Mouse (Mus musculus) activated CD4-positive, CD25-positive, alpha-beta regulatory T cell, adult 4 months (primary cell): ENCODE data around the gene Dnah3. TPM values are rescaled to one million over a fixed set of nuclear protein-coding genes. Genes with fewer than 3 reads are reported as not detected.
A peak's percentile ranks its signal among the peaks of the same experiment; 100 is the strongest.

Source experiments
- ATAC-seq: one replicate; pipeline ENCODE4 v1.8.0; 2017
- polyA plus RNA-seq, 2 experiments: library from polyadenylated mRNA; unstranded; fragments of 100-300 nt; shearing (Covaris generic); gene quantifications; one replicate each; pipeline ENCODE4 v1.2.1; 2017

Gene Dnah3
- polyA plus RNA-seq: under 1 TPM in 1 of 2 experiments, not detected in 1; 0.19 TPM

DNA sequence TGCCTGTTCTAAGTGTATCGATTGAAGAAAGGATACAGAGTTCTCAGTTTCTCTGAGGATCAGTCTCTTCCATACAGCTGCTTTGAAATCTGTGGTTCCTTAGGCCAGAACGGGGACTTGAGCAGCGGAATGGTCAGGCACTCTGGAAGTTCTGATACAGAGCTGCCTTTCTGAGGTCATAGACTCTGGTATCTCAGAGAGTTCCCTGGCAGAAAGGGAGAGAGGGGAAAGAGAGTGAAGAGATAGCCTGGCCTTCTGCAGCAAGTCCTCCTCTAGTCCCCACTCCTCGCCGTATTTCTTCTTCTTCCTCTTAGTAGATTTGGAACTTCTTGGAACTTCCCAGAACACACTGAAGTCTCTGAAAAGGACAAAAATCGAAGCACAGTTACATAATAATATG is at the start of gene Dnah3:
Gene Dnah3, minus strand, starts transcription at position 101 of the 400 bp plus-strand sequence.
- no peak for ATAC-seq

DNA sequence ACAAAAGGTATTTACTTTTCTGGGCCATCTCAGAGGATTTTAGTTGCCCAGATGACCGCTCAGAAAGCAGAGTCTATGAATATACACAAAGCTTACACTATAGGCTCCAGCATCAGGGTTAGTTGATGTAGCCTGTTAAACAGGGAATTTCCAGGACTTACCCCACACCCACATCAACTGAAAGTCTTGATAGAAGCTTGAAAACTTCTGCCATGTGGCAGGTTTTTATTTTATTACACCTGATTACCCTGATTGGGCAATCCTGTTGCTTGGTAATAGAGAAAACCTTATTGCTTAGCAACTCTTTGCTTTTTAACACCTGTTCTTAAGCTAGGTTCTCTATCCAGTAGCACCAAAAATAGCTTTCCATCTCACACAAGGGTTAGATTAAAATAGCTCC is 47.7 kb upstream of the Dnah3 start:
- no peak for ATAC-seq

DNA sequence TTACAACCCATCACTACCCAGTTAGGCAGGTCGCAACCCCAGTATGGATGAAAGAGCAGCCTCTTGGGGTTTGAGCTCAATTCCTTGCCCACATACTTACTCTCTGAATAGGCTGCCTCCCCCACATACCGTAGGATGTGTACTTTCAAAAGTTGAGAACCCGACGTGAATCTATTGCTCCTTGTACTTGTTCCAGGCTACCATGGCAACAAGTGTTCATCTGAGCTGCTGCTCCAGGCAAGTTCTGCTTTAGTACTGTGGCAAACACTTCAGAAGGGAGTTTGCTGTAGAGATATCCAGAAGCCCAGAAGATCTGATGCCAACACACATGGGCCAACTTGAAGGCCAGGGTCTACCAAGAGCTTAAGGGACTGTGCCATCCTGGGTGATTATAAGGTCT is 33.9 kb upstream of the Dnah3 start:
- ATAC-seq: no peak

DNA sequence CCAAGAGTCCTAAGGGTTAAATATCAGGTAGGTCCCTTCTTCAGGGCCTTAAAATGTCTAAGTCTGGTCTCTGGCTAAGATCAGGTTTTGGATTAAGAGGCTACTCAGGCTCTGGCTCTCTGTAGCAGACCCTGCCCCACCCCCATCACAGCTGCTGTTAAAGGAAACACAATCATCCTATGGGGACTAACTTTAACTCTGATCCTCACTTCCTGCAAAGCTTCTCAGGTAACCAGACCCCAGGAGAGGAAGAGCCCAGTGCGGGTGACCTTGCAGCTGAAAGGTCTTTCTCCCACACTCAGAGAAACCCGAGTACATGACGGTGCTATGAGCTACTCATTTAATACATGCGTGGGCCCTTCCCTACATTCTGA is 32.6 kb upstream of the Dnah3 start:
- ATAC-seq: no peak

DNA sequence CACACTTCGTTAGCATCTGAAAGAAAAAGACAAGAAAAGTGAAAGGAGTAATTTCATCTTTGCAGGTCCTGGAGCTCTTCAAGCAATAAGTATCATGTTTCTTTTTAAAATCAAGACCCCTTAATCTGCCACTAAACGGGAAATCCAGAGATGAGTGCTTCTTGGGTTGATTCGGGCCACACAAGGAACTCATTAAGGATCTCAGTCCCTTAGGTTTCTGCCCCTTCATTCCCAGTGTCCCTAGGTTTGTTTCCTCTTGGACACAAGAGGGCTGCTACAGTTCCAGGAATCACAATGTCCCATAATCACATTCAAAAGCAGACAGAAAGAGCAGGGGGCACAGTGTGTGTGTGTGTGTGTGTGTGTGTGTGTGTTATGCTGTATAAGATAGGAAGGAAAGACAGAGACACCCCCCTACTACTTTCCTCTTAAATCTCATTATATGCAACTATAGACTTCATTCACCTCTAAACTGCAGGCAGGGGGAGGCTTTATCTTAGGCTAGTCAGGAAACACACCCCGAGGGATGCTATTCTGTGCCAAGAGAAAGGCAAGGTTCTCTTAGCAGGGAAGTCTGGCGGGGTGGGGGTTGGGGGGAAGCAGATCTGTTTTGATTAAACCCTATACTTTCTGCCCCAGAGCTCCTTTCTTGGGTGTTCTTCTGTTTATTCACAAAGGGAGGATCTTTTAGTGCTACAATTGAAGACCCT is 32.1 kb upstream of the Dnah3 start:
- ATAC-seq: no peak

DNA sequence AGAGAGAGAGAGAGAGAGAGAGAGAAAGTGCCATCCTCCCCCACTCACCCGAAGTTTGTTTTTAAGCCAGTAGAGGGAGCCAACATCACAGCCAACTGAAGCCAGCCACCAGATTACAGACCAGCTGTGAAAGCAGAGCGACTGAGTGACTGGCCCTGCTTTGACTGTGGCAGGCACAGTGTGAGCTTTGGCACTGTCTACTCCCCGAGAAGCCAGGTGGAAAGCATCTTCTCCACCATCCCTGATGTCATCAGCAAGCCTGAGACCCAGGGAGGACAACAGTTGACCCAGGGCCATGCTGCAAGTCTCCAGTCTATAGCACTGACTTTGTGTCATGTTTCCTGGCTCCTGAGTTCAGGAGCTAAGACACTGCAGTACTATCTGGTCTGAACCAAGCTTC is 29.8 kb upstream of the Dnah3 start:
- no peak for ATAC-seq

DNA sequence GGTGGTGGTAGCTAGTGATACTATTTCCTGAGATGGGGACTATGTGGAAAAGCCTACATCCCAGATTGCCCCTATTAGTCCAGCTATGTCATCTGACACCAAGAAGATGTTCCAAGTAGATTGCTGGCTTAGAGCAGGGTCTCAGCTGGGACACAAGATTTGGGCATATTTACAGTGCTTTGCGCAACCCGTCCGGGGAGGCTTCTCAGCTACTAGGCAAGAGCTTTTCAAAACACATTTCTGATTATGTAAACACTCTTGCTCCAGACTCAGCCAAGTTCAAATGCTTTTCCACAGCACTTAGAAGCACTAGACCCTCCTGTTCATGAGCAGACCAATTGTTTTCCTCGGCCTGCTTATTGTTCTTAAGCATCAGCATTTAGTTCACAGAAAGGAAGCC is 28.7 kb upstream of the Dnah3 start:
- no peak for ATAC-seq

DNA sequence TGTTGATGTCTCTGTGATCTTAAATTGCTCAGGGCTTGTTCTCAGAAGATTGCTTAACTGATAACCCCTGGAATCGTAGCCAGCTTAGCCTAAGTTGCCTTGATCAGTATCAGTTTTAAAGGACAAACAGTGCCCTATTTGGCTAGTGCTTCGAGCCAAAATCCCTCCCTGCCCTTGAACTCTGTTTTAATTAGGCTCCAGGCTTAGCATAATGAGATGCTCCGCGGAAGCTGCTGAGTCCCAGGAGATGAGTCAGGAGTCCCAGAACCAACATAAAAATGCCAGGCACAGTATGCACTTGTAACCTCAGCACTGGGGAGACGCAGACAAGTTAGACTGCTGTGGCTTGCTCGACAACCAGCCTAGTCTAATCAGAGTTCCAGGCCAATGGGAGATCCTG is 22.4 kb upstream of the Dnah3 start:
- no peak for ATAC-seq

DNA sequence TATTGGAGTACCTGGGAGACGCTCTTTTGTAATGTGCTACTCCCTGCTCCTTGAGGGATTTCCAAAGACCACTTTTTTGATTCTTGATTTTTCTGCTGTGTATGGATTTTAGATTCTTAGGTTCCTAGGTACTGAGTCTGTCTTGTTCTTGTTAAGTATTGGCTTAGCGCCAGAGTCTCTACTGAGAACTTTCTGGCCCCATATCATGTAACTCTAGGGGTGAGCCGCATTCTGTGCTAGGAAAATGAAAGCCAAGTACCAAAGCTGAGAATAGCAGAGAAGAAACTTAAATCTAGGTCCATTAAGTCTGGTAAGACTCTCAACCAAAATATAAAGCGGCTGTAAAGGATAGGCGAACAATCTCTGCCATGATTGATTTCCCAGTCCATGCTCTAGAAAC is 21.9 kb upstream of the Dnah3 start:
- no peak for ATAC-seq

DNA sequence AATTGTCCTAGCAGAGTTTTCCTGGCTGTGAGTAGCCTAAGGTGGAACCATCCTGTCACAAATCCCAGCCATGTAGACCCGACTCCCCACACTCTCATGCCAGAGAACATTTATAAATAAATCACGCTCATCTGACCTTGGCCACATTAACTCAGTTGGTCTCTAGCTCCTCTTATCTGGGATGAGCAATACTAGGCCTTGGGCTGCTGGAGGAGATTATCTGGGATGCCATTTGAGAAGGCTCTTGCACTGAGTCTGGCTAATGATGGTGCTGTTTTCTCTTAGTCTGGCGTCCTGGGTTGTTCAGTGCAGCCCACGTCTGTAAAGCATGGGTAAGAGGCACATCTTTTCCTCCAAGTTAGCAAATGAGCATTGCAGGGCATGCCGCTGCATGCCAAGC is 14.6 kb upstream of the Dnah3 start:
- ATAC-seq: no peak

DNA sequence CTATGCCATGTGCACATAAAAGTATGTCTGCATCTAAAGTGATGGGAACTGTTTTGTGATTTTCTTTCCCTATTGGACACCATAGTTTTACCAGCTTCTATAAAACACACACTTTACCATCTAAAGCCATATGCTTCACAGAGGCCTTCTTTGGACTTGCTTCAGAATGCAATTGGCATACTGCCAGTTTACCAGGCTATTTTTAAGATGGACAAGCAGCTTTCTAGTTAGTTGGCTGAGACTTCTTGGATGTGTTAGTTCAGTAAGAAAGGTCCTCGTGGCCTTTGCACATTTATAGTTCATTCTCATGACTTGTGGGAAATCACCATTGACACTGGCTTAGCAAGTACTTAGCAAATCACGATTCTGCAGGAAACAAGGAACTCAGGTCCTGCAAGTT is 11.3 kb upstream of the Dnah3 start:
- no peak for ATAC-seq

DNA sequence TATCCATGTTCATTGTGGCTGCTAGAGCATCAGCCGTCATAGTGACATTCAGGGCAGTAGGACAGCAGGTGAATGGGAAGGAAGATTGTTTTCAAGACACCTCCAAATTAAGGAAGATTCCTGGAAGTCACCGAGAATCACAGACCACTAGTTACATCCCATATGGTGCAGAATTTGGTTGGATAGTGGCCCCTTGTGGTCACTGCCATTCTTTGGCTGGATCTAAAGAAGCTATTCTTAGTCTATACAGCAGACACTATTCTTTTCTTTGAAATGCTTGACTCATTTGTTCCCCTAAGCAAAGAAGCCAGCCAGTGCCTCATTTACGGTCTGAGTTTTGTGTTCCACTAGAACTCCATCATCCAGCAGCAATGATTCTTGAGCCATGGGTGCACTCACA is 9.9 kb upstream of the Dnah3 start:
- no peak for ATAC-seq

DNA sequence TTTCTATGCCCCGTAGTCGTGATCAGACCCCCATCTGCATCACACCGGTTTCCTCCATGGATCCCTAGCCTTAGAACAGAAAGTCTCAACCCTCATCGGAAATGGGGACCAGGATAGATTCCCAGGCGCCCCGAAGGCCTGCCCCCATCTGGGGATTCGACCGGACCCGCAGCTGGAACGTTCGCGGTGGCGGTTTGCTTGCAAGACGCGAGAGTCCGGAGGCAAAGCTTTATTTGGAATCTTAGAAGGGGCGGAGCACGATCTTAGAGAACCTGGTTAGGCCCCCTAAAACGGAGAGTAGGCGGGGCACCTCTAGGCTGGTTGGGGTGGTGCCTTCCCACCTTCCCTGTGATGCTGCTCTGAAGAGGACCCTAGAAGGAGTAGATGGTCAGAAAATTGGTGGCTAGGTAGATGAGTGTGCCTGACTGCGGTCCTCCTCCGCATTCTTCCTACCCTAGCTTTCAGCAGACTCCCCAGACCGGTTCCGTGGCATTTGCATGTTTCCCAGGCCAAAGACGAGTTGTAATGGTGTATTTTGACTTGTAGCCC is 8.0 kb upstream of the Dnah3 start:
- ATAC-seq: no peak

DNA sequence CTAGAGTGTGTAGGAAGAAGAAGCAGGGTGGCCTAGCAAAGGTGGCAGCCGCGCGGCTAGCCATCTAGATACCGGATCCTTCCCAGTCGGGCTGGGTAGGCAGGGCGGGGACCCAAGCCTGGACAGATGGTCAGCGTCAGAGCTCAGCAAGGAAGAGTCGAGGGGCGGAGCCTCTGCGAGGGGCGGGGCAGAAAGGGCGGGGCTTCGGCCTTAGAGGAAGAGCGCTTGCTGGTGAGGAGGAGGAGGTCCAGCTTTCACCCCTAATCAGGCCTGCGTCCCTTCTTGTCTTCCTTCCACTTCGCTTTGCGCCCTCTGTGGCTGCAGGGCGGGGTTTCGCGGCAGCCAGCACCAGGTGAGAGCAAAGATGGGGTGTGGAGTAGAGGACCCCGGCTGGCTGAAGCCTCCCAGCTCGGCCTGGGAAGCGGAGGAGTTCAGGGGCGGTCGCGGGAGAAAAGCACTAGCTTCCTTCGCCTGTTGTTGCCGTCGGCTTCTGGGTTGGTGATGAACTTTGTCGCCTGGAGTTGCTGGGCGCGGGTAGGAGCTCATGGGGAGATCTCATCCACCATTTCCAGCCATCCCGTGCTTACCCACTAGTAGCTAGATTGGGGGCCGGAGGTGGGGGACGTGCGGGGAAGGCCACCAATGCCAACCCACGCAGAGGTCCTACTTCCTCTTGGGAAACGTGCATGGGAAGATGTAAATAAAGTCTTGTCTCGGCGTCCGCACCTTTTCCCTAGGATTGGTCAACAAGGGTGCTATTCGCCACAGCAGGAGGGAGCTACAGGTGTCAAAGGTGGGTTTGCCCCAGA is 7.3 kb upstream of the Dnah3 start, which contains the start of gene Tmem159:
Gene Tmem159, plus strand, starts transcription at position 190 of the 809 bp plus-strand sequence.
- peak; percentile 59 for ATAC-seq

DNA sequence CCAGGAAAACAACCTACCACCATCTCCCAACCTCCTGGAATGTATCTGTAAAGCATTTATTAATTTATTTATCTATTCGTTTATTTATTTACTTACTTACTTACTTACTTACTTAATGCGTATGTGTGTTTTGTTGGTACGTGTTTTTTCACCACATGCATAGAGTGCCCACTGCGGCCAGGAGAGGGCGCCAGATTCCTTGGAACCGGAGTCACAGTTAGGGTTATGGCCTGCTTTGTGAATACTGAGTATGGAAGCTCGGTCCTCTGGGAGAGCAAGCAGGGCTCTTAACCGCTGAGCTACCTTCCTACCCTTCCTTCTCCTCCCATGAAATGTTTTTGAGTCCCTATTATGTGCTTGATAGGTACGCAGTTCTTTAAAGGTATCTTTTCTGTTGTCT is 3.3 kb upstream of the Dnah3 start:
- ATAC-seq: no peak

DNA sequence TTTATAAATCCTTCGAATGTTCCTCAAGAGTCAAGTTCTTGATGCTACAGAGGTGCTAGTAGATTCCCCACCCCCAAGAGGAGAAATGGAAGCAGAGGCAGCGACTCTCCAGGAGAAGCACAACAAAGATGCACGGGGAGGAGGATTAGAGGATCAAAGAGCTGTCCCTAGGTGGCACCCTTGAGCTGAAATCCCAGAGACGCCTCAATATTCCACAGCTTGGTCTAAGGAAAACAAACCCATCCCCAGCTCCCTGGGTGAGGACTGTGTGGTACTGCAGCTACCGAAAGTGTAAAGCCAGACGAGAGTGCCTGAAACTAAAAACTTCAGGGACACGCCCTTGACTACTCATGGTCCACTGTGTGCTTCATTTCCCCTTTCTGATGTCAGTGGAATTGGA is 2.8 kb upstream of the Dnah3 start:
- no peak for ATAC-seq

DNA sequence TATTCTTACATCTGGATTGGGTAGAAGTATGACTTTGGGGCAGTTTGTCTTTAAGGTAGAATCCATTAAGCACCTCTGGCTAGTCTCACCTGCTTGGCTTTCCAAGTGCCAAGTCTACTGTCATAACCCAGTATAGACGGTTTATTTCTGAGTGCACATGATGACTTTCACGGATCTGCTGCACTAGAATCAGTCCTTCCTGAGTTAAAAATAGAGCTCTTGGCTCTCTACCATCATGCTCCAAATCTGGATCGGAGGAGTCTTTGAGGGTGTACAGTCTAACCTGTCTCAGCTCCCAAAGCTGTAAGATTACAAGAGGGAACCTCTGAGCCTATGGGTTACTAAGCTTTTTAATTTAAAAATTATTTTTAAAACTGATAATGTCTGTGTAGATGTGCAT is 864 bp downstream of the Dnah3 start:
- no peak for ATAC-seq

DNA sequence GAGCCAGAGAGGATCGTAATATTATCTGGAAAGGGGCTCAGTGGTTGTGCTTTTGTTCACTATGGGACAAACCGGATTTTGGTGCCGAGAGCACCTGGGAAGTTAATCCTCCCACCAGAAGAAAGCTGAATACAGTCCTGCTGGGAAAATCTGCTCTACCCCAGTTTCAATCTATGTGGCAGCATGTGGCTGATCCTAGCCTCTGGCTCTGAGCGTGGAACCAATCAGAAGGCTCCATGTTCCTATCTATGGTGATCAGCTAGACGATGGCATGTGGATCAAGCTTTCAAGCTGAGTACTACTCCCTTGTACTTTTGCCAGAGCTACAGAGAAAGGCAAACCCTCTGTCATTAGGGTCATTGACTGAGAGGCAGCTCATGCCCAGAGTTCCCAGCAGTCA is 2.0 kb downstream of the Dnah3 start:
- ATAC-seq: no peak

DNA sequence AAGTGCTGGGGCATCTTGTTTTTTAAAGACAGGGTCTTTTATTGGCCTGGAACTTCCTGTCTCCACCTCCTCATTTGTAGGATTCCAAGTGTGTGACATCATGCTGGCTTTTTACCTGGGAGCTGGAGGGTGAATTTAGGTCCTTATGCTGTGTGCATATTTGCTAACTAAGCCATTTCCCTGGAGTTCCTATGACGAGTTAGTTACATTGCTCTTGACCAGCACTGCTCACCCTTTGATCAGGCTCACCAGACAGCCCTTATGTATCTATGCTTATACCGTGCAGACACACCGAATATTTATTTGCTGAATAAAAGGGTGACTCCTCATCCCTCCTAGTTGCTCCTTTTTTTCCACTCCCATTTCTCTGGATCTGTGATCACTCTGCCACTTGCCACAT is 14.9 kb downstream of the Dnah3 start:
- ATAC-seq: no peak

DNA sequence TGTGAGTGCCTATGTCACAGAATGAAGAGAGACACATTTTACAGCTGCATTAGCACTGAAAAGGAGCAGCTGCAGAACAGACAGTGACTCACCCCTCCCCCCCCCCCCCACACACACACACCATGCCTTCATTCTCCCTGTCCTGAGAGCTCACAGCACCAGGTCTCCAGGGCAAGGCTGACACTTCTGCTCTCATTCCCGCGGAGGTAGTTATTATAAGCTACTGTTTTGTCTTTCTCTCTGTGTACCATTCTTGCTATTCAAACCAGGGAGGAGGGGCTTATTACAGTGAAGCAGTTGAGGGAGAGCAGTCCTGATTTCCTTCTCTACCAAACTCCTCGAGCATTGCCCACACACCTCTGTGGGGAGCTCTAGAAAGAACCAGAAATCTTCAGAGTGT is 25.9 kb downstream of the Dnah3 start:
- no peak for ATAC-seq

DNA sequence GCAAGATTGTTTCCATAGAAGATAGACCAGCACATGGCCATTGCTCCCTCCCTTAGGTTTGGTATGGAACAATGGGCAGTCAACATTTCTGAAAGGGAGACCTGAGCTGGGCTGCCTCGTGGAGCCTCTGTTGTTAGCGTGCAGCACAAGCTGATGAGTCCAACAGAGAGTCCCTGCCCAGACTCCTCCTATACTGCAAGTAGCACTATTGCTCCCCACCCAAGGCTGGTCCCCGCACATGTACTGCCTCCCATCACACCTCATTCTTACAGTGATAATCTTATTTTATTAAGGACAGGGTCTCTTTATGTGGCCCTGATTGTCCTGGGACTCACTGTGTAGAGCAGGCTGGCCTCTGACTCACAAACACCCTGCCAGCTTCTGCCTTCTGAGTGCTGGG is 27.0 kb downstream of the Dnah3 start:
- no peak for ATAC-seq

DNA sequence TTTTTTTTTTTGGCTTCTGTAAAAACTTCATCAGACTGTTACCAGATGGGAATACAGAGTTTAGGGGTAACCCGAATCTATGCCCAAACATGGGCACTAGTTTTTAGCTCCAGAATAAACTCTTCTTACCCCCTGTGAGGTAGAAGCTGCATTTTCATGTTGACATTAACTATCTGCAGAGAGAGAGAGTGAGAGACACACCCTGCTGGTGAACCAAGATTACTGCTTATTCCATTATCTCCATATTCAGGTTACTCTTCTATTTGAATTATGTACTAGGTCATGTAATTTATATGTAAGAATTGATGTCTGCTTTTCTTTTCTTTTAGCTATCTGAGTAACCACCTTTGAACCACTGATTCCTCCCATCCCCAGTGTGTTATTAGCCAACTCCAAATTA is 31.0 kb downstream of the Dnah3 start:
- ATAC-seq: no peak

DNA sequence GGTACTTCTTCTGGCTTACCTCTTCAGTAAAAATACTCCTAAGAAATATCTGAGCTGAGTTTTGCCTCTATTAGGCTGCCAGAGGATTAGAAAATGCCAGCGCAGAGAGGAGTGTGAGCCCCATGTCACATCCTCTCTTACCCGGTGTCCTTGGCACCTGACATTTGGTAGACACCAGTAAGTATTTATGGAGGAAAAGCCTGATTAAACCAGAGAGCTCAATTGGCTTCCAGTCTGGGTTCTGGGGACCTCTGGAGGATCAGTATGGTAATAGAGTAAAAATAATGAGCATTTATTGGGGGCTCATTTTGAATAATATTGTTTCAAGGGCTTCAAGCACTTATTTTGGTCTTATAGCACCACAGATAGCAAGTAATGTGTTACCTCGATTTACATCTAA is 39.6 kb downstream of the Dnah3 start:
- no peak for ATAC-seq

DNA sequence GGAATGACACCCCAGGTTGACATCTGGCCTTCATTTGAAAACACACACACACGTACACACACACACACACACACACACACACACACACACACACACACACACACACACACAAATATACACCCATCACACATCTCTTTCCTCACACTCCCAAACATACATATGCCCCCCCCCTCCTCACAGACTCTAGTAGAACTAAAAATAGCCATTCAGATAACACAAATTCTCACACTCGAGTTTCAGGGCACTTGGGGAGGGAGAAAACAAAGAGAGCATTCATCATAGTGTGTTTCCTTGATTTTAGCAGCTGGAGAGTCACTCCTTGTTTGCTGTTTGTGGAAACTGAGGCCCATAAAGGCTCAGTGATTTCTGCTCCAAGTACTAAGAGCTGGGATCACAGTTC is 41.1 kb downstream of the Dnah3 start:
- ATAC-seq: no peak
